Mouse (Mus musculus): ENCODE data around the gene Dlx5. TPM values are rescaled to one million over a fixed set of nuclear protein-coding genes. Genes with fewer than 3 reads are reported as not detected.

Gene Dlx5
- 1 to 10 TPM in 1 of 2 experiments, under 1 TPM in 1; 0.76 to 1.2 TPM for total RNA-seq (2021)
- long read RNA-seq, experiment 1, partial matches to known transcripts = 0 of 1 reads
- long read RNA-seq, experiment 1, other reads (novel, unspliced or antisense) = 0 of 1 reads
- long read RNA-seq, experiment 2 = 0 reads

DNA sequence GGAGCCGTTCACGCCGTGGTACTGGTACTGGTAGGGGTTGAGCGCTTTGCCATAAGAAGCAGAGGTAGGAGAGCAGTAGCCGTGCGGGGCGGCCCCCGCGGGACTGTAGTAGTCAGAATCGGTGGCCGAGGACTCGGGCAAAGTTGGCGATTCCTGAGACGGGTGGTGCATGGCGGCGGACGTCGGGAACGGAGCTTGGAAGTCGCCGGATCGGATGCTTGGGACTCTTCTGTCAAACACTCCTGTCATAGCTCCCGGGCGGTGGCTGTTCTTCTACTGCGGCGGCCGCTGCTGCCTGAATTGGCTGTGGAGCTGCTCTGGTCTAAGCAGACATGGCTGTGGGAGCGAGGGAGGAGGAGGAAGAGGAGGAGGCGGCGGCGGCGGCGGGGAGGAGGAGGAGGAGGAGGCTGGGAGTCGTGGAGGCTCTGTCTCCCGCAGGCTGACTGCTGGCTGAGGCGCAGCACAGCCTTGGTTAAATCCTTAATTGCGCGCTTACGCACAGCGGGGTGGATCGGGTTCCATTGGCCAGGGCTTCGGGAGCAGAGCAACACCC is at the start of gene Dlx5:
Dlx5 (minus strand) TSS at position 448 of the 553 bp plus-strand sequence.
- DNase-seq = peak; percentile 37

DNA sequence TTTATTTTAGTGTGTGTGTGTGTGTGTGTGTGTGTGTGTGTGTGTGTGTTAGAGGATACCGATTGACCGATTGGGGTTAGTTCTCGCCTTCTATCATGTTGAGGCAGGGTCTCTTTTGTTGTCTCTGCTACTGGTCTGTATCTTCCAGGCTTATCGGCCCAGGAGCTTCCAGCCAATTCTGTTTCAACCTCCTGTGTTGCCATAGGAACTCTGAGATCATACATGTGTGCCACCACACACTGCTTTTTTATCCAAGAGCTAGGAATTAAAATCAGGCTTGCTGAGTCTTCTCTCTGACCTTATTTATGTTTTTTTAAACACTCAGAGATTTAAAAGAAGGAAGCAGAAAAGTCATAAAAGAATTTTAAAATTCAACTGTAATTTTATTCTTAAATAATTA is 49.6 kb upstream of the Dlx5 start:
- DNase-seq = no peak

DNA sequence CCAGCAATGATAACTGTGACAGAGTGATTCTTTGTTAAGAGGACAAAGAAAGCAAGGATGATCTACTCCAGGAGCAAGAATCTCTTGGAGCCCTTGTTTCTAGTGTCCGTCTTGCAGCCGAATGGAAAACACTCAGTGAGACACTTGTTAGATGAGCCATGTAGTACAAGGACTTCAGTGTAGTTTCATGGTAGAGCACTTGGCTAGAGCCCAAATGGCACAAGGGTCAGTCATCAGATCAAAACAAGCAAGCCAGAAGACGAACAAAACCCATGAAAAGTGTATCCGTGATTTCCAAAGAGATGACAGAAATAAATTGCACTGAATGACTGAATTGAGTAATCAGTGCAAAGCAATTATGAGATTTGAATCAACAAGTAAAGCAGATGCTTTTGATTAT is 48.9 kb upstream of the Dlx5 start:
- DNase-seq = peak; percentile 27

DNA sequence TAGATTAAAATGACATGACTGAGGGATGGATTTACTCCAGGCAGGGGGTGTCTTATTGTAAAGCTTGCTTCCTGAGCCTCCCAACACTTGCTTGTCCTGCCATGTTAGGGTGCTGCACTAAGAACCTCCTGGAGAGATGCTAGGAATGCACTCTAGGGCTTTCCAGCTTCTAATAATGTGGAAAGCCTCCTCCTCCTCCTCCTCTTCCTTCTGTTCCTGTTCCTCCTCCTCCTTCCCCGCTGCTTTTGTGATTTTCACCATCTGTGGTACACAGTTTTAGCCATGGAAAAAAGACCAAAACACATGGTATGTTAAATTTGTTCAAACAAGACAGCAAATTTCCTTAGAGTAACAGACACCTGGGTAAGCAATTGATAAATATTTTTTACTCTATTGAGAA is 43.4 kb upstream of the Dlx5 start:
- no peak for DNase-seq

DNA sequence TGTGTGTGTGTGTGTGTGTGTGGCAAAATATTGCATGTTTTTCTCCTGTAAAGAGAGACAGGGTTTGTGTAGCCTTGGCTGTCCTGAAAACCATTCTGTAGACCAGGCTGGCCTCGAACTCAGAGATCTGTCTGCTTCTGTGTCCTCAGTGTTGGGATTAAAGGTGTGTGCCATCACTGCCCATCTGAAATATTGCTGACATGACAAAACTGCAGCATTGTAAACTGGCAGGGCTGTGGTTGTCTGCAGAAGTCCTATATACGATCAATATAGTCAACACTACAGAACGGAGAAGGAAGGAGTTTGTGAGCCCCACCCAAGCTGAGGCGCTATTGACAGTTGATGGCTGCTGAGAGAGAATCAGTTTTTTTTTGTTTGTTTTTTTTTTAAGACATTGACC is 35.4 kb upstream of the Dlx5 start:
- DNase-seq = no peak

DNA sequence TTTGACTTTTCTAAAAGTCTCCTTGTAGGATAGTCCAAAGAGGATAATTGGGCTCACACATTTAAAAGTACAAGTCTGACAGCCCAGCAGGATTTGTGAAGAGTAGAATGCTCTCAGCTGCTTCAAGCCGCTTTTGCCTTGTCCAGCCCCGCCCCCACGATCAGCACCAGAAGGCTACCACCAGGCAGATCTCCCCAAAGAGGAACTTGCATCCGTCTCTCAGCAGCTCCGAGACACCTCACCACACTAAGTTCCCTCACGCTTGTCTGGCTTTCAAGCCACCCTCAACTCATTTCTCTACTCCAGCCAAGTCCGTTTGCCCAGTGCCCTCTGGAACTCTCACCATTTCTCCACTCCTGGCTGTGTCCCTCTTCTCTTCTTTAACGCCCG is 33.6 kb upstream of the Dlx5 start:
- peak; percentile 2 for DNase-seq

DNA sequence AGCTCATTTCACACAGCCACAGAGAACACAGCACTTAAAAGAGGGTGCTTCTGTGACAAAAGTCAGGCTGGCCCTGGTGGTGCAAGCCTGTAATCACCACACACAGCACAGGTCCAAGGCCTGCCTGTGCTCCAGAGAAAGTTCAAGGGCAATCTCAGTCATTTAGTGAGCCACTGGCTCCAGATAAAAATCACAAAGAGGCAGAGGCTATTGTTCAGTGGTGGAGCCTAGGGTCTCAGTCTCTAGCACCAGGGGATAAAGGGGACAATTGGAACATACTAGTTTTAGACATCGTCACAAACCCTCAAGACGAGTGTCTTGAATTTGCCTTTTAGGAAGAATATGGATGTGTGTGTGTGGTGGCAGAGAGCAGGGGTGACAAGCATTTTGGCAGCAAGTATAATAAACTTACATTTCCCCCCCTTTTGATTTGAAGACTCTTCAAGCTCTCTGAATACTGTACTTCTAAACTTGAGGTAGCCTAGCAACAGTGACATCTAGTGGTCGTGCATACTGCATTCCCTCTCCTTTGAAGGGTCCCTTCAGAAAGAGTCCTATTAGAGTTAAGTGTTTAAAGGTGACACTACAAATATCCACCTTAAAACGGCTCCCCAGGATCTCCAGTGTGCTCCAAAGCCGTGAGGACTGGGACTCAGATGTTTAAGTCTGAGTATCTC is 33.1 kb upstream of the Dlx5 start:
- peak; percentile 52 for DNase-seq

DNA sequence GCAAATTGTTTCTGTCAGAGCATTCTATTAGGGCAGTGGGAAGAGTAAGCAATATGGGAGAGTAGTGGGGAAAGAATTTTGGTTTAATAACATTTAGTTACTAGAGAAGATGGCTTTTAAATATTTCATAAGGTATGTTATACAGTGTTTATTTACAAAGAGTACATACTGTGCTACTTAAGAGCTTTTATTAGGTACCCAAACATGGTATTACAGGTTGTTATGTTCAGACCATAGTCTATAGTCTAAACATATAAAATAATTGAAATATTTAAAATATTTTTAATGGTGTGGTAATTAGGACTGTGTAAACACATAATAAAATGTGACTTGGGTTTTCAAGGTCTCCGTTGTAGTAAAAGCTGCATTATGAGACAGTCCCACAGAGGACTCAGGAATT is 32.4 kb upstream of the Dlx5 start:
- DNase-seq = no peak

DNA sequence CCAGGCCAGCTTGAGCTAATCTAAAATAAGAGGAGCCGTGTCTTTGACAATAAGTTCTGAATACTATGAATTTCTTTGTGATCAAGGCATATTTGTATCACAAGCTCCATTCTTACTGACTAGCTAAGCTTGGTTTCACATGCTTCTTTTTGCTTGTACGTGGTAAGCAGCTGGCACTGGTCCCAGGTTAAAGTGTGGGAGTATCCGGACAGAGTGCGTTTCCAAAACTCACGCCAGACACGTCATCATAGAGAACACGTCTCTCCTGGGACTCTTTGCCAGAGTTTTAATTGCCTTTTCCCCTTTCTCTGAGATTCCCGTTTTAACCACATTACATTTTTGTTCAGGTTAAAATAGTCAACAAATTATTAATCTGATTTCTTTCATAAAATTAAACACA is 27.7 kb upstream of the Dlx5 start:
- DNase-seq = peak; percentile 69

DNA sequence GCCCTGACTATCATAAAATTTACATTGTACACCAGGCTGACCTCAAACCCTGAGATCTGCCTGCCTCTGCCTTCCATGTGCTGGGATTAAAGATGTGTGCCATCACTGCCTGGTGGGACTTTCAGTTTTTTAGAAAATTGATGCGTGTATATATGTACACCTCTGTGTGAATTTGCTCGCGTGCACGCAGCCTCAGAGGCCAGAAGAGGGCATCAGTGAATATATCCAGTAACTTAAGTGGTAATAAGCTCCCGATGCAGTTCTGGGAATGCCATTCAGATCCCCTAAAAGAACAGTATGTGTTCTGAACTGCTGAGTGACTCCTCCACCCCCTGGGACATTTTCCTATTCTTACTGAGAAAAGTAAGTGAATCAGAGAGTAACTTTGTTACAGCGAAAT is 8.2 kb upstream of the Dlx5 start:
- DNase-seq = no peak

DNA sequence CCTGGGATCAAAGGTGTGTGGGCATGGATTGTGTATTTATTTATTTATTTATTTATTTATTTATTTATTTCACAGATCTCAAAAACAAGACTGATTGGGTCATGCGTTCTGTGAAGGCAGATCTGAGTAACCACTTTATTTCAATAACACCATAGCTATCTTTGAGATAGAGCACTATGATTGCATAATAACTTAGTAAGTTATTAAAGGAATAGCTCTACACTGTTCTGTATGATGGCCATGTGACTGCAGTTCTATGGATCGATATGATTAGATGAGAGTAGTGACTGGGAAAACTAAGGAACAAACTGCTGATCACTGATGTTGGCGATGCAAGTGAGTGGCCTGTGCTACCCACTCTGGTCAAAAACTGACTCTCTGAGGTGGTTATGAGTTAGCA is 4.3 kb upstream of the Dlx5 start:
- no peak for DNase-seq

DNA sequence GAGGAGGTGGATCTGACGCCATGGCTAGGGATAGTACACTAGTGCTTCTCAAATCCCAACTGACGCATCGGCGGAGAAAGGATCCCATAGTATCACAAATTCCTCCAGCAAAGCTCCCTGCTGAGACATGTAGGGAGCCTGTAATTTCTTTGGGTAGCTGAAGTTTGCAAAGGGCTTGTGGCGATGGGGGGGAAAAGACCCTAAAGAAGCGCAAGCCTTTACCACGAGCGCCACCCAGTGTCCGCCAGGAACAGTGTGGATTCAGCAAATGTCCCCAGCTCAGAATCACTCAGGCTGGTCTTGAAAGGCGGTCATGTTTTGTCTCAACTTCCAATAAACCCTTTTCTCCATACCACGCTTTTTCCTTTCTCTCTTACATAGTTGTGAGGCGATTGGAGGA is 3.0 kb upstream of the Dlx5 start:
- DNase-seq = peak; percentile 67

DNA sequence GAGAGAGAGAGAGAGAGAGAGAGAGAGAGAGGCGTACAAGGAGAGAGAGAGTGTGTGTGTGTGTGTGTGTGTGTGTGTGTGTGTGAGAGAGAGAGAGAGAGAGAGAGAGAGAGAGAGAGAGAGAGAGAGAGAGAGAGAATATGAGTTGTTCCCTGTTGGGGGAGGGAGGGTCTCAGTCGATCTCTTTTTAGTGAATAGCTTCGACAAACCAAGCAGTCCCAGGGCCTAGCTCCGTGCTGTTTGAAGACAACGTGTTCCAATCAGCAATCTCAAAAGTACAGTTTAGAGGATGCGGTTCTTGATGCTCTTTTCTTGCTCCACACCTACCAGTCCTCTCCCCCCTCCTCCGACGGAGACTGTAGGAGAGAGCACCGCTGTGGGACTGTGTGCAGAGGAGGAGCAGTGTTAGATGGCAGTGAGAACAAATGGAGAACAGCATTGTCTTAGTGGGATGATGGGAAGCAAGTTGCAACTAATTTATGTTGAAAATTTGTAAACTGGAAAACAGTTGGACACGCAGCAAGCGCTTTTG is 447 bp upstream of the Dlx5 start:
- no peak for DNase-seq

DNA sequence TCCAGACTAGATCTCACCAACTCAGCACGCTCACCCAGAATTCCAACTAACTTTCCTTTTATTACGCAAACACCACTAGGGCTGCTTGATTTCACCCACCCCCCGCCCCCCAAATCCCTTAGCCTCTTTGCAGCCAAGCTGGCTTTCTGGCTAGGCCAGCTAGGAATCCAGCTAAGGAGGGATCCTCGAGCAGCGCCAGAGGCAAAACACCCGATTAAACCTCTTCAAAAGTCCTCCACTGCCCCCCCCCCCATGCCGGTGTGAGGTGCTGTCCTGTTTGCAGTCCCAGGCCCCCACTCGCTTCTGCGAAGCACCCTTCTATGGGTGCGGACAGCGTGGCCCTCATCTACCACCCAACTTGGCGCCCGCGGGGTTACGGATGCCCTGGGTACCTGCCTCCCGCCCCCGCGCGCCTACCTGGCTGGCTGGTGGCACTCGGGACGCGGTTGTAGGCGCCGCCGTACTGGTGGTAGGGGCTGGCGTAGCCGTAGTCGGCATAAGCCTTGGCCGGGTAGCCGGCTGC is 709 bp downstream of the Dlx5 start:
- DNase-seq = no peak

DNA sequence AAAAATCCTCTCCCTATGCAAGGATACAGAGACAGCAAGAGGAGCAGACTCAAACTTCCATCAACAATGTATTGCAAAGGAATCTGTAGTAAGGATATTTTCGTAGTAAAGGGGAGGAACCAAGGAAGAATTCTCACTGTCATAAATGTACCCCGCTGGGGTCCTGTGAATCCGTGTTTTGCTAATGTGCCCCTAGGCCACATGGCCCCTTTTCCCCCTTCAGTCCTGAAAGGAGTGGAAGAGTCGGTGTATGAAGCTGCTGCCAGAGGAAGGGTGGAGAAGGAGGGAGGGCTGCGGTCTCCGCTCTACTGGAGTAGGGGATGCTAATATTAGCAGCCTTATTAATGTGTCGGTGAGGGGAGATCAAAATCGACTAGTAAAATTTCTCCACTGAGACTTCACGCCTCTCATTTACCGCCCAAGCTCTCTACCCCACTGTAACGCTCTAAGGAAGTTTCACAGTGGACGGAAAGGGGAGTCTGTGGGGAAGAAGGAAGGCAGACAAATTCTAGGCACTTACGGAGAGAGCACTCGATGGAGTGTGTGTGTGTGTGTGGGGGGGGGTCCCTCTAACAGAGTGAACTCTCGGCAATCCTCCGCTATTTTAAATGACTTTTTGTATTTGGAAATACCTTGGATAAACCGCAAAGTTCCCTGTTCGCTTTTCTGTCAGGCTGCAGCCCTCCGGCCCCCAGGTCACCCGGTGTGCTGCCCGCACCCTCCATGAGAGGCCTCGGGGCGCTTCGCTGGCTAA is 1.3 kb downstream of the Dlx5 start:
- no peak for DNase-seq

DNA sequence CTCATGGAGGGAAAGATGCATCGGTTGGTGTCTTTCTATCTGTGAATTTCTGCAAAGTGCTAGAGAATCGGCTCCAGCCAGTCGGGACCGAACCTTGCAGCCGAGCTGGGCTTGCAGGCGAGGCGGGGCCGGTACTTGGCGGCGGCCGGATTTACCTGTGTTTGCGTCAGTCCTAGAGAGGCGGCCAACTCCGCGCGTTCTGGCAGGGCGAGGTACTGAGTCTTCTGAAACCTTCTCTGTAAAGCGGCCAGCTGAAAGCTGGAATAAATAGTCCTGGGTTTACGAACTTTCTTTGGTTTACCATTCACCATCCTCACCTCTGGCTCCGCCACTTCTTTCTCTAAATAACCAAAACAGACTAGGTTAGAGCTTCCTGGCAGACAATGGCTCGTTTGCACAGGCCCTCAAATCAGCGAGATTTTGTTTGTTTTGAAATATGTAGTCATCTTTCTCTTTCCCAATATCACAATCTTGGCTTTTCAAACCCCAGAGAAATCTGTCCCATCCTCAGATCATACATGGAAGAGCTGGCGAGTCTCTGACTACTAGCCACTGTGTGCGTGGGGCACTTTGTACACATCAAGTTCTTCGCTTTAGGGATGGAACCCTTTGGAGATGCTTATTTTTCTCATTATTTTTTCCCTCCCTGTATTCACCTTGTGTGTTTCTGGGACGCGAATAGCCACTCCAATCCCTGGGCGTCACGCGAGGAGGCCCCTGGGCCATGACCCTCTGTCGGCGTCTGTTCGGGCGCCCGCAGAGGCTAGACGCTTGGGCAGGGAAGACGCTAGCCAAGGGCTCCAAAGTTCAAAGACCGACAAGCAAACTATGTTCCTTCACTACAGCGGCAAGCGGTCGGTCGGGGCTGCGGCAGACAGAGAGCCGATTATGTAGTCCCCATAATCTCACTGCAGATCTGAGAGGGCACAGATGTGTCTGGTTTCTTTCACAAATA is 2.2 kb downstream of the Dlx5 start:
- no peak for DNase-seq

DNA sequence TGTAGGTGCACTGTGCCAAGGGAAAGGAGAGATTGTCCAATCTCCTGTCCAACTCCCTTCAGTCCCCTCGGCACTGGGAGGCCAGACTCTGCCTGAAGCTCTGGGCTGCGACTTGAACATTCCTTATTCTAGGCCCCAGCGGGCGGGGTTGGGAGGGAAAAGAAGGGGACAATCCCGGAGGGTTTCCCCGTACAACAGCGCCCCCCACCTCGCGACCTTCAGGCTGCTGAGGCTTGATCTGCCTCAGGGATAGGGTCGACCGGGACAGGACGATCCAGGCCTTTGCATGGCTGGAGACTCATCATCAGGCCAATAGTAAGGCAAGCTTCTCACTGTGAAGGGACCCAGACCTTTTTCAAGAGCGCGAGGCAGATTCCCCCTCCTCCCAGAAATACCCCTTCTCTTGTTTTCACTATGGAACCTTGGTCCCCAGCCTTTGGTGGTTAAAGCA is 3.0 kb downstream of the Dlx5 start:
- DNase-seq = no peak

DNA sequence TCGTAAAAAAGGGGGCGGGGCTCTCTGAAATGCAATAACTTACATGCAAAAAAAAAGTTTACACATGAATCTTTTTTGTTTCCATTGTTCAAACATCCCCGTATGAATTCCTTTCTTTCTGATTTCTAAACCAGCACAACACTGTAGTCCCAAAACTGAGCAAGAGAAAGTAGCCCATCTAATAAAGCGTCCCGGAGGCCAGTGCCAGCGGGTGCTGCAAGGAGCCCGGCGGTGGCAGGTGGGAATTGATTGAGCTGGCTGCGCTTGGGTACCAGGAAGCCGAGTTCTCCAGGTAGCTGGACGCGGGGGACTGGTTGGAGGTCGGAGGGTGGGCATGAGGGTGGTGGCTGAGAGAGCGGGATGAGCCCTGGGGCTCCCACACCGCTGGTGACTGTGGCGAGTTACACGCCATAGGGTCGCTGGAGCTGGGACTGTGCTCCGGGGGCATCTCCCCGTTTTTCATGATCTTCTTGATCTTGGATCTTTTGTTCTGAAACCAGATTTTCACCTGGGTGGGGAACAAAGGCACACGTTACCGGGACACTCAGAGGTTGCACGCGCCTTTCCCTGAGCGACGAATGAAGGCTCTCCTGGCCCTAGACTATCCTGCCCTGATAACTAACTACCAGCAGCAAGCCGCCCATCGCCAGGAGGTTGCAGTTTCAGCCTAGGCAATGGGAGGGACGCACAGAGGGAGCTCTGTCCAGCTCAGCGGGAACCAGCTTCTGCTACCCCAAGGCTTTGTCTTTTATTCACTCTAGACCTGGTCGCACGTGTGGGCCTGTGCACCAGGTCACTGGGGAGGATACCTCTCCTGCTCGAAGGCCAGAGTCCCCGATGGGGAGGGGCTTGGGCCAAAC is 3.7 kb downstream of the Dlx5 start:
- DNase-seq = no peak

DNA sequence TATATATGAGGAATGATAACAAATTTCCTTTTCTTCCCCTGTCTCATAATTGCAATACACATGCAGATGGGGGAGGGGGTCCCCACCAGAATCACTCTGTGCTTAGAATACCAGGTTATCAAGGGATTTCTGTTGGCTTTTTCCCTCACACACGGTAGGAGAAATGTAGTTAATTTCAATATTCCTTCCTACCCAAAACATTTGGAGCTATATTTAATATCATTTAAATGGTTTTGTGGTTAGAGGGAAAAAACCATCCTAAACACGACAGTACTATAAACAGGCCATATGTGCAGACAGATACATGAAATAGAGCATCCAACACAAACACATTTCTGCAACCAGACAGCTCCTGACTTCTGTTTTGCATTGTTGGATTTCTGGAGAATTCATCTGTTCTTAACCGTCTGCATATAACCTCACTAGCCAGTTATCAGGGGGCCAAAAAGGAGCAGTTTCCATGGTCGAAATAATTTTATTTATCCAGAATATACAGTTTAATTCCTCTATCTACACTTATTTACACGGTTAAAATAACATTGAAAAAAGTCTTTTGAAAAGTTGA is 4.5 kb downstream of the Dlx5 start:
- DNase-seq = no peak

DNA sequence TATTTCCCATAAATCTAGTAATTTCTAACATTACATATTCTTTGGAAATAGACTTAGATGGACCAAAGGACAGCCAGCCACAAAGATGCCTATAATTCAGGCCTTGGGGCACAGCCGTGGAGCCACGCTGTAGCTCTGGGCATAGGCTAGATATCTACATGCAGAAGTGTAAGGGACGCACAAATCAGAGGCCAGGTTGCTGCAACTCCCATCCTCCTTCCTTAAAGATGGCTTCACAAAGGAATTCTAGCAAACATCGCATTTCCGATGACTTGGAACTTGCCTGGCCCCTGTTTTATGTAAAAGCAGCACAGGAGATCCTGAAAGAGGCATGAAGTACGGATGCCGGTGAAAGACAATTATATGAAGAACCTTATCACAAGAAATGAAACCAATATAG is 5.2 kb downstream of the Dlx5 start:
- DNase-seq = no peak
